In genomic region chr2:110564673-110565627, GRCm38 (mm10) we compare ENCODE assay signal across 9 mouse cellular contexts. TPM values are rescaled to one million over a fixed set of nuclear protein-coding genes. Genes with fewer than 3 reads are reported as not detected.
A peak's percentile ranks its signal among the peaks of the same experiment; 100 is the strongest.
DNase-seq lines count a peak whose midpoint lies in the region; ATAC-seq and TF ChIP-seq lines count a peak whose summit lies in the region.
"Had no signal": no experiment of that assay in that cellular context is flagged by ENCODE, and none has a peak within 500 bp of the region (broad histone marks: within the 10 kb centered on the region; RNA-seq: fewer than 3 reads in every experiment).

No protein-coding gene starts in this region.

- H3K9me3 ChIP-seq in hindbrain, postnatal 0 days (ENCODE audit: low read length) = no peaks in the 10 kb centered on the region

- no peak overlapping the region for H3K27ac ChIP-seq in hindbrain, postnatal 0 days
- H3K27ac ChIP-seq: macrophage had no signal

- H3K4me2 ChIP-seq in hindbrain, postnatal 0 days (ENCODE audit: low read depth, low read length) = no peak overlapping the region

- 40% methylated on average over 5 of the region's 5 CpGs for WGBS in hindbrain, postnatal 0 days

- H3K27me3 ChIP-seq in hindbrain, postnatal 0 days (ENCODE audit: insufficient read depth, low read length) = no peaks in the 10 kb centered on the region

- no peaks in the 10 kb centered on the region for H3K36me3 ChIP-seq in hindbrain, postnatal 0 days (ENCODE audit: insufficient read depth, low read length)

- H3K9ac ChIP-seq in hindbrain, postnatal 0 days (replicated peaks; ENCODE audit: low read length) = no peak overlapping the region

- TF ChIP-seq CTCF in hindbrain, postnatal 0 days (IDR thresholded peaks at IDR 0.05; ENCODE audit: low read depth) = peak; percentile 84

- ATAC-seq in hindbrain, postnatal 0 days = peak; percentile 89
- ATAC-seq in erythroid progenitor cell, adult 5-6 weeks (replicated peaks; ENCODE audit: low FRiP score, poor library complexity, severe bottlenecking) = no peak

- peak; percentile 9 for DNase-seq in WW6 (ENCODE audit: low read depth, low spot score)
- DNase-seq in cerebellum, postnatal 14 days = peak; percentile 77 to 84
- peak; percentile 8 to 37 for DNase-seq in frontal cortex, postnatal 14 days (ENCODE audit: low spot score in 2 of 2)
- DNase-seq in hindbrain, postnatal 0 days (ENCODE audit: low spot score) = peak; percentile 93
- peak; percentile 19 to 42 for DNase-seq in layer of hippocampus, postnatal 36 days
- DNase-seq in lung, postnatal 25 days (ENCODE audit: low spot score) = peak; percentile 56
- peak; percentile 67 to 71 for DNase-seq in right cerebral cortex, postnatal 10 days (ENCODE audit: low spot score in 2 of 2)

- H3K4me3 ChIP-seq in hindbrain, postnatal 0 days (ENCODE audit: low read length) = no peak overlapping the region

- no peaks in the 10 kb centered on the region for H3K4me1 ChIP-seq in hindbrain, postnatal 0 days (ENCODE audit: insufficient read depth, low read length)

RNA-seq across cellular contexts. Expression of gene Slc5a12, which starts 32.1 kb away (rescaled TPM):
- not detected in 2 replicates for total RNA-seq in hindbrain, postnatal 0 days (2014; rRNA removed)
- polyA plus RNA-seq in hindbrain, postnatal 0 days (2015; fragmentation: Nextera tagmentation; extraction: Ambion mirVana) = not detected in 2 replicates
- total RNA-seq in layer of hippocampus, postnatal 36 days (2021) = not detected
- total RNA-seq in erythroid progenitor cell, adult 5-6 weeks (2015; ENCODE audit: low replicate concordance) = not detected in 2 replicates
- not detected in 2 replicates for total RNA-seq in erythroid progenitor cell, adult 5-6 weeks (2017; ENCODE audit: low replicate concordance)
- polyA plus RNA-seq: macrophage had no signal

Comparison
In these comparisons a context has a peak if more than half of its experiments do, and no peak if none do; other contexts are left out.
1. DNase-seq: peak in every context shown above with its lines; median percentile 93 in hindbrain, postnatal 0 days; 80 in cerebellum, postnatal 14 days; 69 in right cerebral cortex, postnatal 10 days; 56 in lung, postnatal 25 days; 30 in layer of hippocampus, postnatal 36 days; 22 in frontal cortex, postnatal 14 days; 9 in WW6.